Mouse (Mus musculus) megakaryocyte, embryonic 14.5 days (primary cell): ENCODE measurements at regions not wholly inside any gene's neighbourhood (a gene's known extent, or its start where the extent isn't known, plus 50 kb on each side); places are given as distances from the start of the nearest gene placed in this dataset.

Experiments used
- FLI1 ChIP-seq: IDR thresholded peaks from 2 replicates; pipeline ENCODE4 v1.6.1; 2012; ENCODE audit warnings: low read length, inconsistent platforms, mixed read lengths
- GATA1 ChIP-seq: IDR thresholded peaks from 3 replicates; pipeline ENCODE4 v1.6.1; 2012; ENCODE audit warnings: mixed read lengths, low read length, inconsistent platforms, borderline replicate concordance

DNA sequence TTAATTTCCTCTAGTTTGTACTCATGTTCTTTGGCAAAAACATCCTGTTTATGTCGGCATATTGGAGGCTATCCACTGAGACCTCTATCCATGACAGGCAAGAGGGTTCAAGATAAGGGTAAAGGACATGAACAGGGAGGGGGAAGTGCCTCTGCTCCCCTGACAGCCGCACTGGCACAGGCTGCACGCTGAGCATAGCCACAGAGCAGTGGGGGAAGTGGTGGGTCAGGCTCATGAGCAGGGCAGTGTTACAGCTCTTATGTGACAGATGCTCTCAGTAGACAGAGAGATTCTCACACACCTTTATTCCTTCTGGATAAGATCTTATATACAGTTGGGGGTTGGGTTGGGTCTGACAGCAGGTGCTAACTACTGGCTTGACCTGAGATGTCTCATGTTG lies 676.6 kb downstream of the Slc16a7 start:
- no peak for TF ChIP-seq FLI1
- TF ChIP-seq GATA1, result no peak
